Mouse (Mus musculus): Measurements from ENCODE around the gene Gnb1l.

DNA sequence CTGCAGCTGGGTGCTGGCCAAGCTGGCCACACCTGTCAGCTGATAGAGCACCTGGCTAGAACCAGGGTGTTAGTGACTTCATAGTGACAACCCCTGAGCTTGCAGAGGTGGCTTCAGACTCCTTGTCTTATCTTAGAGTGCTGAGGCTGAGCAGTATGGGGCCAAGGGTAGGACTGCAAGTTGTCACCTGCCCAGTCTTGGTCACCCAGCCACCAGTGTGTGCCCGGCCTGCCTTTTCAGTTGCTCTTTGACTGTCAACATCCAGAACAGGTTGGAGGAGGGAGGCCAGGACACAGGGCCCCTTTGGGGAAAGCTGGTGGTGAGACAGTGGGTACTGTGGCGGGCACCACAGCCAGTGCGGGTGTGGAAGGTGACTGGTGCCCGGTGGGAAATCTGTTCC lies 49.5 kb upstream of the Gnb1l start:
- TF ChIP-seq POLR2A (IDR thresholded peaks at IDR 0.05; ENCODE audit: insufficient read depth, low read length) (no peak), CTCF (IDR thresholded peaks at IDR 0.05; ENCODE audit: low read depth, low read length) (no peak)

Measured in ES-Bruce4 (cell line).